Mouse (Mus musculus): Measurements from ENCODE around the gene Pnlip.

DNA sequence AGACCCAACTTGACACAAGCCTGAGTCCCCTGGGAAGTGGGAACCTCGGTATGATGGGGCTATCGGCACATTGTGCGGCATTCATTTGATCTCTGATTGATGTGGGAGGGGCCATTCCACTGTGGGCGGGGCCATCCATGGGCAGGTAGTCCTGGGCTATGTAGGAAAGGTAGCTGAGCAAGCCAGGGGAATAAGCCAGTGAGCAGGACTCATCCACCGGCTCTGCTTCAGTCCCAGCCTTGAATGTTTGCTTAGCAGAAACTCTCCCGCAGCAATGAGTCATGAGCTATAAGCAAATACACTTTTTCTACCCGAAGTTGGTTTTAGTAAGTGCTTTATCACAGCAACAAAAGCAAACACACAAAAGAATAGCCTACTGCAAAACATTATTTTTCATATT is 35.7 kb upstream of the Pnlip start:
- TF ChIP-seq CTCF (IDR thresholded peaks at IDR 0.05; ENCODE audit: extremely low read depth, insufficient read length, insufficient replicate concordance, low read depth, low read length) (no peak), POLR2A (IDR thresholded peaks at IDR 0.05; ENCODE audit: low read depth, low read length) (no peak)

All from small intestine, adult 2 months (tissue).